Mouse (Mus musculus): ENCODE measurements around the gene Zbtb3. TPM values are rescaled to one million over a fixed set of nuclear protein-coding genes. Genes with fewer than 3 reads are reported as not detected.

The Zbtb3 gene
- total and polyA plus RNA-seq, 2 experiments from 2014 or later = 3.2 to 6.0 TPM

GRCm38 (mm10) chr19:8819596-8820423 is 17.5 kb downstream of the Zbtb3 start, which contains the start of gene Hnrnpul2:
Hnrnpul2 (plus strand) TSS chr19:8820010.
- H3K36me3 ChIP-seq (ENCODE audit: insufficient read depth, low read length) = peaks cover 15% of the 10 kb centered on the region

GRCm38 (mm10) chr19:8820424-8820956 is 18.1 kb downstream of the Zbtb3 start:
- Histone ChIP-seq H3K4me3 (ENCODE audit: low read depth, low read length) (peak overlapping the region; percentile 97), H3K36me3 (ENCODE audit: insufficient read depth, low read length) (peaks cover 20% of the 10 kb centered on the region), H3K9ac (replicated peaks; ENCODE audit: low read length, poor library complexity, severe bottlenecking) (peak overlapping the region; percentile 98), H3K9me3 (ENCODE audit: low read length) (no peaks in the 10 kb centered on the region), H3K4me1 (ENCODE audit: insufficient read depth, low read length) (peaks cover 19% of the 10 kb centered on the region), H3K27me3 (ENCODE audit: insufficient read depth, low read length) (no peaks in the 10 kb centered on the region), H3K4me2 (ENCODE audit: low read depth, low read length, poor library complexity, severe bottlenecking) (peak overlapping the region; percentile 89), H3K27ac (ENCODE audit: low read depth, low read length) (peak overlapping the region; percentile 98)
- under 1% methylated on average over 41 of the region's 48 CpGs for WGBS
- no peak for DNase-seq (ENCODE audit: low spot score)
- no peak; the same call in 1 of the 2 replicates for ATAC-seq (ENCODE audit: low FRiP score)
- no peak for TF ChIP-seq CTCF (IDR thresholded peaks at IDR 0.05)

More at GRCm38 (mm10) chr19:8819596-8820423, 17.5 kb downstream of the Zbtb3 start, which contains the start of gene Hnrnpul2:
- WGBS = under 1% methylated on average over 79 of the region's 83 CpGs
- Histone ChIP-seq H3K9ac (replicated peaks; ENCODE audit: low read length, poor library complexity, severe bottlenecking) (peak within 1 kb of the TSS; percentile 98), H3K4me3 (ENCODE audit: low read depth, low read length) (peak within 1 kb of the TSS; percentile 97), H3K4me2 (ENCODE audit: low read depth, low read length, poor library complexity, severe bottlenecking) (peak within 1 kb of the TSS; percentile 89), H3K27ac (ENCODE audit: low read depth, low read length) (peak within 1 kb of the TSS; percentile 98), H3K27me3 (ENCODE audit: insufficient read depth, low read length) (no peaks in the 10 kb centered on the region), H3K4me1 (ENCODE audit: insufficient read depth, low read length) (peaks cover 21% of the 10 kb centered on the region), H3K9me3 (ENCODE audit: low read length) (no peaks in the 10 kb centered on the region)
- DNase-seq (ENCODE audit: low spot score) (peak; percentile 100), ATAC-seq (ENCODE audit: low FRiP score) (peak; percentile 96)
- TF ChIP-seq CTCF (IDR thresholded peaks at IDR 0.05) = 0 out of 2 replicates have a peak, but pooled peaks have one; percentile 6

GRCm38 (mm10) chr19:8821146-8821545 is 18.8 kb downstream of the Zbtb3 start:
- ATAC-seq (ENCODE audit: low FRiP score) = no peak
- no peak for TF ChIP-seq CTCF (IDR thresholded peaks at IDR 0.05)
- Histone ChIP-seq H3K9me3 (ENCODE audit: low read length) (no peaks in the 10 kb centered on the region), H3K9ac (replicated peaks; ENCODE audit: low read length, poor library complexity, severe bottlenecking) (peak overlapping the region; percentile 98), H3K27ac (ENCODE audit: low read depth, low read length) (no peak overlapping the region), H3K36me3 (ENCODE audit: insufficient read depth, low read length) (peaks cover 26% of the 10 kb centered on the region), H3K4me3 (ENCODE audit: low read depth, low read length) (peak overlapping the region; percentile 97), H3K4me1 (ENCODE audit: insufficient read depth, low read length) (peaks cover 16% of the 10 kb centered on the region), H3K4me2 (ENCODE audit: low read depth, low read length, poor library complexity, severe bottlenecking) (peak overlapping the region; percentile 89), H3K27me3 (ENCODE audit: insufficient read depth, low read length) (no peaks in the 10 kb centered on the region)
- DNase-seq (ENCODE audit: low spot score) = no peak
- 1% methylated on average over 7 of the region's 7 CpGs for WGBS

- WGBS = 55% methylated on average over 8 of the region's 8 CpGs
- ATAC-seq (ENCODE audit: low FRiP score) = no peak
- Histone ChIP-seq H3K27ac (ENCODE audit: low read depth, low read length) (no peak overlapping the region), H3K27me3 (ENCODE audit: insufficient read depth, low read length) (no peaks in the 10 kb centered on the region), H3K4me2 (ENCODE audit: low read depth, low read length, poor library complexity, severe bottlenecking) (peak overlapping the region; percentile 89), H3K4me1 (ENCODE audit: insufficient read depth, low read length) (peaks cover 11% of the 10 kb centered on the region), H3K9ac (replicated peaks; ENCODE audit: low read length, poor library complexity, severe bottlenecking) (no peak overlapping the region), H3K4me3 (ENCODE audit: low read depth, low read length) (peak overlapping the region; percentile 97; the same call in 1 of the 2 replicates), H3K36me3 (ENCODE audit: insufficient read depth, low read length) (peaks cover 38% of the 10 kb centered on the region), H3K9me3 (ENCODE audit: low read length) (no peaks in the 10 kb centered on the region)
- no peak for DNase-seq (ENCODE audit: low spot score)
- no peak for TF ChIP-seq CTCF (IDR thresholded peaks at IDR 0.05)
Observed at GRCm38 (mm10) chr19:8822696-8823095, 20.3 kb downstream of the Zbtb3 start.

GRCm38 (mm10) chr19:8829660-8830059 is 27.3 kb downstream of the Zbtb3 start, which contains the start of gene AC129217.1:
AC129217.1 (plus strand) TSS chr19:8829773.
- DNase-seq (ENCODE audit: low spot score) = no peak
- 89% methylated on average over 8 of the region's 8 CpGs for WGBS
- peaks cover 80% of the 10 kb centered on the region for H3K36me3 ChIP-seq (ENCODE audit: insufficient read depth, low read length)

GRCm38 (mm10) chr19:8830664-8831063 is 28.3 kb downstream of the Zbtb3 start:
- Histone ChIP-seq H3K4me1 (ENCODE audit: insufficient read depth, low read length) (no peaks in the 10 kb centered on the region), H3K4me3 (ENCODE audit: low read depth, low read length) (no peak overlapping the region), H3K27me3 (ENCODE audit: insufficient read depth, low read length) (no peaks in the 10 kb centered on the region), H3K36me3 (ENCODE audit: insufficient read depth, low read length) (peaks cover 72% of the 10 kb centered on the region), H3K9me3 (ENCODE audit: low read length) (no peaks in the 10 kb centered on the region), H3K27ac (ENCODE audit: low read depth, low read length) (no peak overlapping the region), H3K4me2 (ENCODE audit: low read depth, low read length, poor library complexity, severe bottlenecking) (no peak overlapping the region), H3K9ac (replicated peaks; ENCODE audit: low read length, poor library complexity, severe bottlenecking) (no peak overlapping the region)
- peak; percentile 9 for DNase-seq (ENCODE audit: low spot score)
- no peak for TF ChIP-seq CTCF (IDR thresholded peaks at IDR 0.05)
- no peak for ATAC-seq (ENCODE audit: low FRiP score)
- WGBS = 82% methylated on average over 8 of the region's 8 CpGs

More at GRCm38 (mm10) chr19:8829660-8830059, 27.3 kb downstream of the Zbtb3 start, which contains the start of gene AC129217.1:
- H3K4me2 ChIP-seq (ENCODE audit: low read depth, low read length, poor library complexity, severe bottlenecking) = no peak within 1 kb of the TSS
- no peaks in the 10 kb centered on the region for H3K9me3 ChIP-seq (ENCODE audit: low read length)
- H3K4me1 ChIP-seq (ENCODE audit: insufficient read depth, low read length) = no peaks in the 10 kb centered on the region
- no peak within 1 kb of the TSS for H3K27ac ChIP-seq (ENCODE audit: low read depth, low read length)
- no peak for ATAC-seq (ENCODE audit: low FRiP score)
- H3K4me3 ChIP-seq (ENCODE audit: low read depth, low read length) = no peak within 1 kb of the TSS
- H3K9ac ChIP-seq (replicated peaks; ENCODE audit: low read length, poor library complexity, severe bottlenecking) = no peak within 1 kb of the TSS
- no peak for TF ChIP-seq CTCF (IDR thresholded peaks at IDR 0.05)
- no peaks in the 10 kb centered on the region for H3K27me3 ChIP-seq (ENCODE audit: insufficient read depth, low read length)

All from midbrain, postnatal 0 days (tissue).